Mouse (Mus musculus): ENCODE measurements around the gene Lag3. TPM values are rescaled to one million over a fixed set of nuclear protein-coding genes. Genes with fewer than 3 reads are reported as not detected.

The Lag3 gene
- polyA plus RNA-seq, 1 experiment = 10.9 TPM

GRCm38 (mm10) chr6:124921539-124921938 is 10.0 kb upstream of the Lag3 start:
- Histone ChIP-seq H3K4me3 (ENCODE audit: extremely low read depth, insufficient read depth, insufficient read length) (no peak overlapping the region), H3K27ac (ENCODE audit: insufficient read depth, low read length) (peak overlapping the region; percentile 32; the same call in 1 of the 2 replicates), H3K4me1 (ENCODE audit: control insufficient read depth, insufficient read depth, insufficient read length) (peaks cover 9% of the 10 kb centered on the region; the same call in 1 of the 2 replicates), H3K36me3 (ENCODE audit: control insufficient read depth, insufficient read depth, low read length) (no peaks in the 10 kb centered on the region), H3K27me3 (ENCODE audit: control insufficient read depth, insufficient read depth, low read length) (peaks cover 7% of the 10 kb centered on the region)
- no peak for DNase-seq (ENCODE audit: low read depth in 1 of 2, low spot score in 2 of 2)
- TF ChIP-seq CTCF (IDR thresholded peaks at IDR 0.05; ENCODE audit: extremely low read depth, insufficient read depth, insufficient read length, insufficient replicate concordance) (no peak), POLR2A (IDR thresholded peaks at IDR 0.05; ENCODE audit: low read depth, low read length) (no peak)
- 33% methylated on average over 4 of the region's 4 CpGs for WGBS

- Histone ChIP-seq H3K4me3 (ENCODE audit: extremely low read depth, insufficient read depth, insufficient read length) (no peak overlapping the region), H3K27ac (ENCODE audit: insufficient read depth, low read length) (peak overlapping the region; percentile 83), H3K4me1 (ENCODE audit: control insufficient read depth, insufficient read depth, insufficient read length) (peaks cover 9% of the 10 kb centered on the region; the same call in 1 of the 2 replicates), H3K27me3 (ENCODE audit: control insufficient read depth, insufficient read depth, low read length) (peaks cover 7% of the 10 kb centered on the region), H3K36me3 (ENCODE audit: control insufficient read depth, insufficient read depth, low read length) (no peaks in the 10 kb centered on the region)
- TF ChIP-seq CTCF (IDR thresholded peaks at IDR 0.05; ENCODE audit: extremely low read depth, insufficient read depth, insufficient read length, insufficient replicate concordance) = no peak
- no peak for TF ChIP-seq POLR2A (IDR thresholded peaks at IDR 0.05; ENCODE audit: low read depth, low read length)
- 57% methylated on average over 9 of the region's 9 CpGs for whole genome bisulfite sequencing
- no peak for DNase-seq (ENCODE audit: low read depth in 1 of 2, low spot score in 2 of 2)
These were observed 9.0 kb upstream of the Lag3 start for GRCm38 (mm10) chr6:124920318-124921085.

- peak; percentile 56 to 69 for DNase-seq (ENCODE audit: low read depth in 1 of 2, low spot score in 2 of 2)
- Histone ChIP-seq H3K36me3 (ENCODE audit: control insufficient read depth, insufficient read depth, low read length) (no peaks in the 10 kb centered on the region), H3K27ac (ENCODE audit: insufficient read depth, low read length) (peak within 1 kb of the TSS; percentile 83), H3K4me1 (ENCODE audit: control insufficient read depth, insufficient read depth, insufficient read length) (peaks cover 9% of the 10 kb centered on the region; the same call in 1 of the 2 replicates), H3K4me3 (ENCODE audit: extremely low read depth, insufficient read depth, insufficient read length) (peak within 1 kb of the TSS; percentile 22; the same call in 1 of the 2 replicates), H3K27me3 (ENCODE audit: control insufficient read depth, insufficient read depth, low read length) (peaks cover 7% of the 10 kb centered on the region)
- no peak for TF ChIP-seq POLR2A (IDR thresholded peaks at IDR 0.05; ENCODE audit: low read depth, low read length)
- no peak for TF ChIP-seq CTCF (IDR thresholded peaks at IDR 0.05; ENCODE audit: extremely low read depth, insufficient read depth, insufficient read length, insufficient replicate concordance)
- WGBS = 29% methylated on average over 13 of the region's 13 CpGs
These were observed 8.3 kb upstream of the Lag3 start, which contains the start of gene Ptms for GRCm38 (mm10) chr6:124919695-124920317. TSS of gene Ptms (minus strand) at chr6:124920103.

- TF ChIP-seq POLR2A (IDR thresholded peaks at IDR 0.05; ENCODE audit: low read depth, low read length) (no peak), CTCF (IDR thresholded peaks at IDR 0.05; ENCODE audit: extremely low read depth, insufficient read depth, insufficient read length, insufficient replicate concordance) (no peak)
- no peak overlapping the region; the same call in 1 of the 2 replicates for H3K4me3 ChIP-seq (ENCODE audit: extremely low read depth, insufficient read depth, insufficient read length)
- no peak overlapping the region for H3K27ac ChIP-seq (ENCODE audit: insufficient read depth, low read length)
- WGBS = 34% methylated on average over 13 of the region's 14 CpGs
- H3K36me3 ChIP-seq (ENCODE audit: control insufficient read depth, insufficient read depth, low read length) = 0 out of 2 replicates have a peak, but pooled peaks cover 1% of the 10 kb centered on the region
- peaks cover 9% of the 10 kb centered on the region; the same call in 1 of the 2 replicates for H3K4me1 ChIP-seq (ENCODE audit: control insufficient read depth, insufficient read depth, insufficient read length)
- peaks cover 7% of the 10 kb centered on the region for H3K27me3 ChIP-seq (ENCODE audit: control insufficient read depth, insufficient read depth, low read length)
- no peak for DNase-seq (ENCODE audit: low read depth in 1 of 2, low spot score in 2 of 2)
These were observed 7.6 kb upstream of the Lag3 start for GRCm38 (mm10) chr6:124918890-124919627.

GRCm38 (mm10) chr6:124918331-124918690 is 6.8 kb upstream of the Lag3 start:
- H3K27me3 ChIP-seq (ENCODE audit: control insufficient read depth, insufficient read depth, low read length) = peaks cover 7% of the 10 kb centered on the region
- H3K4me3 ChIP-seq (ENCODE audit: extremely low read depth, insufficient read depth, insufficient read length) = peak overlapping the region; percentile 82
- H3K4me1 ChIP-seq (ENCODE audit: control insufficient read depth, insufficient read depth, insufficient read length) = peaks cover 9% of the 10 kb centered on the region; the same call in 1 of the 2 replicates
- no peak for DNase-seq (ENCODE audit: low read depth in 1 of 2, low spot score in 2 of 2)
- TF ChIP-seq POLR2A (IDR thresholded peaks at IDR 0.05; ENCODE audit: low read depth, low read length) (no peak), CTCF (IDR thresholded peaks at IDR 0.05; ENCODE audit: extremely low read depth, insufficient read depth, insufficient read length, insufficient replicate concordance) (no peak)
- 36% methylated on average over 7 of the region's 7 CpGs for WGBS
- H3K36me3 ChIP-seq (ENCODE audit: control insufficient read depth, insufficient read depth, low read length) = peaks cover 5% of the 10 kb centered on the region; the same call in 1 of the 2 replicates
- H3K27ac ChIP-seq (ENCODE audit: insufficient read depth, low read length) = 0 out of 2 replicates have a peak overlapping the region, but pooled peaks have one; percentile 44

DNA sequence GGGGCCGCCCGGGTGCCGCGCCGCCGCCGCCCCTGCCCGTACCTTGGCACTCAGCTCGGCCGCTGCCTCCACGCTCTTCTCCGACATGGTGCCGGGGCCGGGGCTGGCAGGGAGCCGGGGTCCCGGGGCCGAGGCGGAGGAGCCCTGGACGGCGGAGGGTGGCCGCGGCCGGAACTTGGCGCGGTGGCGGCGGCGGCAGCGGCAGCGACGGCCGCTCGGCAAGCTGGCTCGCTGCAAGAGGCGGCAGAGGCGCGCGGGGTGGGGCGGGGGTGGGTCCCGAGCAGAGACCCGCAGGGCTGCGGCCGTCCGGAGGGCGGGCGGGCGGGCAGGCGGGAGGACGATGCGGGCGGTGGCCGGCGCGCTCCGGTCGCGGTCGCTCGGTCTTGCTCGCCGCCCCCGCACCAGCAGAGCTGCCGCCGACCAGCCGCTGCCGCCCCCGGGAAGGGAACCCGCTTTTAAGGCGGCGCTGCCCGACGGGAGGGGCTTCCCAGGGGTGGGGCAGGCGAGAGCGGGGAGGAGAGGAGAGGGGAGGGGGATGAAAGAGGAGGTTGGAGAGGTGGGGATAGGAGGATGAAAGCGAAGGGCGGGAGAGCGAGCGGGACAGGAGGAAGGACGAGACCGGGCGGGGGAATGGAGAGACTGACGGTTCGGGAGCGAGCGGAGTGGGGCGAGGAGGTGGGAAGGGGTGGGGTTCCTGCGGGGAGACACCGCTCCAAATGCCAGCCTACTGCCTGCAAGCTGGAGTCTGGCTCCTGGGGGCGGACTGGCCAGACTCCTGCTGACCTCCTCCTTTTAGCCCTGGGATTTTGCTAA is 6.2 kb upstream of the Lag3 start:
- peak overlapping the region; percentile 72 for H3K27ac ChIP-seq (ENCODE audit: insufficient read depth, low read length)
- DNase-seq (ENCODE audit: low read depth in 1 of 2, low spot score in 2 of 2) = peak in 1 of 2 experiments; percentile 59
- peak overlapping the region; percentile 82 for H3K4me3 ChIP-seq (ENCODE audit: extremely low read depth, insufficient read depth, insufficient read length)
- H3K4me1 ChIP-seq (ENCODE audit: control insufficient read depth, insufficient read depth, insufficient read length) = peaks cover 9% of the 10 kb centered on the region; the same call in 1 of the 2 replicates
- H3K36me3 ChIP-seq (ENCODE audit: control insufficient read depth, insufficient read depth, low read length) = peaks cover 5% of the 10 kb centered on the region; the same call in 1 of the 2 replicates
- H3K27me3 ChIP-seq (ENCODE audit: control insufficient read depth, insufficient read depth, low read length) = peaks cover 7% of the 10 kb centered on the region
- 1% methylated on average over 80 of the region's 89 CpGs for WGBS
- no peak for TF ChIP-seq CTCF (IDR thresholded peaks at IDR 0.05; ENCODE audit: extremely low read depth, insufficient read depth, insufficient read length, insufficient replicate concordance)
- peak; percentile 24; the same call in 1 of the 2 replicates for TF ChIP-seq POLR2A (IDR thresholded peaks at IDR 0.05; ENCODE audit: low read depth, low read length)
